Mouse (Mus musculus): ENCODE results near the gene Ehbp1. TPM values are rescaled to one million over a fixed set of nuclear protein-coding genes. Genes with fewer than 3 reads are reported as not detected.

Ehbp1 gene
- total RNA-seq (2014; rRNA removed) (33.4 and 48.2 TPM in 2 replicates), polyA plus RNA-seq (2015; fragmentation: Nextera tagmentation; extraction: Ambion mirVana) (14.1 and 15.4 TPM in 2 replicates)

DNA sequence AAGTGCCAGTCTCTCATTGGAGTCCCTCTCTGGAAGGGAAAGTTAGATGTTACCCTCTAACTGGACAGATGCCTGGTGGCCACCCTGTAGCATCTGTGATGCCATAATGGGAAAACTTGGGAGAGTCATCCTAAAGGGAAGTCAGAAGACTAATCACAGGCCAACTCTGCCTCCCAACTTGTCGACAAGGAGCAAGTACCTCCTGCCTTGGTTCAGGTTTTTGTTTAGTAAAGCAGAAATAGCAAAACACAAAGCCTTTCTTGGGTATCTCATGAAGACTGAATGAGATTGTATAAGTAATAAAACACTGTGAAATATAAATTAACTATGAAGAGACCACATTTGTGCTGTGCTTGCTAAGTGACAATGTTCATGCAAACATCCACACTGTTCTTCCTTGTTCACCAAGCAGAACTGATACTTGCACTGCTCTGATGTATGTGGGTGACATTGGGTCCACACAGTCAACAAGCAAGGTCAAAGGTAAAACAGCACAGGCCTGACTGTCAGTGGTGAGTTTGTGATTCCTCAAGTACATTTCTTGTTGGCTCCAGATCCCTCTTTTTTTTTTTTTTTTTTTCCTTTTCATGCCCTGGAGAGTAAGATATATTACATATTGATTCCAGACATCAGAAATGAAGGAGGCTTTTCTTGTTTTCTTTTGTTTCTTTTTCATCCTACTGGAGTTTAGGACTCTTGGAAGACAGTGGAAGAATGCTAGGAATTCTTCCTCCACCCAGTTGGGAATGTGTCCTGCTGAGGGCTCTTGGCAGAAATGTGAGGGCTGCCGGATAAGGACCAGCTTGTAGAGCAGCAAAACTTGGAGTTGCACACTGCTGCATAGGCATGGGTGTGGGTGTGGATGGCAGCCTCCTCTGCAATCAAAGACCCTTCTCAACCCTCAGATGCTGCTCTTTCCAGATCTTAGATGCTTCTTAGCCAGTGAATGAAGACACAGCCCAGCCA is at the start of gene Ehbp1:
Ehbp1 (minus strand) TSS at position 51 of the 966 bp plus-strand sequence.
- no peak for TF ChIP-seq CTCF (IDR thresholded peaks at IDR 0.05)
- WGBS, result 69% methylated on average over 2 of the region's 2 CpGs
- H3K9me3 ChIP-seq (ENCODE audit: low read length), result no peaks in the 10 kb centered on the region
- ATAC-seq (ENCODE audit: low FRiP score) (no peak), DNase-seq (ENCODE audit: low spot score) (no peak)
- H3K9ac ChIP-seq (replicated peaks; ENCODE audit: low read length, poor library complexity, severe bottlenecking), result no peak within 1 kb of the TSS
- no peak within 1 kb of the TSS for H3K4me2 ChIP-seq (ENCODE audit: low read depth, low read length, poor library complexity, severe bottlenecking)
- H3K4me3 ChIP-seq (ENCODE audit: low read depth, low read length), result no peak within 1 kb of the TSS
- H3K36me3 ChIP-seq (ENCODE audit: insufficient read depth, low read length), result no peaks in the 10 kb centered on the region
- H3K4me1 ChIP-seq (ENCODE audit: insufficient read depth, low read length), result no peaks in the 10 kb centered on the region
- H3K27me3 ChIP-seq (ENCODE audit: insufficient read depth, low read length), result no peaks in the 10 kb centered on the region
- no peak within 1 kb of the TSS for H3K27ac ChIP-seq (ENCODE audit: low read depth, low read length)

DNA sequence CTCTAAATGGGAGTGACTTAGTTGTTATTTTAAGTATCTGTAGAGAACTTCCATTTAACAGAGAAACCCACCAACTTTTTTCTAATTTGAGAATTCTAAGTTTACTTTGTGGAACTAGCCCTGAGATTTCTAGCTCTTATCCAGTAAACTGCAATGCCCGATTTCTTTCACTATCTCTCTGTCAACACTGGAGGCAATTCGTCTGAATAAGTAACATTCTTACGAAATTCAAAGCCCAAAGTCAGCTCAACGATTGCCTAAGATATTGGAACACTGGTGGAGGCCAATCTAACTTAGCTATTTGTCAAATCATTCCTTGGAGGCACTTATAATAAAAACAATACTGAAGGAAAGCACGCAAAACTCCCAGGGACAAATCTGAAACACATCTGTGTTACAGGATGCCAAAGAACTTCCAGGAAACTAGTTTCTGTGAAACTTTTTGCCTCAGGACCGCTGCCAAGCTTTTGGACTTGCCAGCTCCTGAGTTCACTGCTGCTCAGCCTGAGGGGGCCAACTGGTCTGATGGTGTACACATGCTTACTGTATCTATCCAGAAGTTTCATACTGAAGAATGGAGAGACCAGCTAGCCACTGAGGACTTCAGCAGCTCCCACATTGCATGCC is 45.5 kb upstream of the Ehbp1 start:
- Histone ChIP-seq H3K27ac (ENCODE audit: low read depth, low read length) (no peak overlapping the region), H3K36me3 (ENCODE audit: insufficient read depth, low read length) (no peaks in the 10 kb centered on the region), H3K27me3 (ENCODE audit: insufficient read depth, low read length) (no peaks in the 10 kb centered on the region), H3K9ac (replicated peaks; ENCODE audit: low read length, poor library complexity, severe bottlenecking) (no peak overlapping the region), H3K4me1 (ENCODE audit: insufficient read depth, low read length) (no peaks in the 10 kb centered on the region), H3K4me3 (ENCODE audit: low read depth, low read length) (no peak overlapping the region), H3K9me3 (ENCODE audit: low read length) (no peaks in the 10 kb centered on the region), H3K4me2 (ENCODE audit: low read depth, low read length, poor library complexity, severe bottlenecking) (no peak overlapping the region)
- WGBS, result 88% methylated on average over 6 of the region's 6 CpGs
- ATAC-seq (ENCODE audit: low FRiP score) (no peak), DNase-seq (ENCODE audit: low spot score) (no peak)
- TF ChIP-seq CTCF (IDR thresholded peaks at IDR 0.05), result no peak

DNA sequence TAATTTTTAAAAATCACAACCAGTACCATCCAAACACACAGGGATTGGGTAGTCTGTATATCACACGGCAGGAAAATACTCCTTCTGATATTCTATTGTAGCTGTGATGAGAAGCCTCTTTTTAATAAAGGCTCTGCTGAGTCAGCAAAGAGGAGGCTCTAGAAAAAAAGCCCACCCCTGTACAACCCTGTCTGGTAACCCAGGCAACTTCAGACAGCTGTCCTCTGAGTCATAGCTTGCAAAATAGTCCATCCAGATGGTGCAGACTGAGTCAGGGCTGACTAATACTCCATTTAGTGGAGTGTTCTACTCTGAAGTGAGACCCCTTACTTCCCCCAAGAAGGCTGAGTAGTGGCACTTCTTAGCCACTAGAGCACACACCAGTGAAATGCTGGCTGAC is 41.4 kb upstream of the Ehbp1 start:
- H3K27me3 ChIP-seq (ENCODE audit: insufficient read depth, low read length), result no peaks in the 10 kb centered on the region
- no peak overlapping the region for H3K4me2 ChIP-seq (ENCODE audit: low read depth, low read length, poor library complexity, severe bottlenecking)
- H3K4me1 ChIP-seq (ENCODE audit: insufficient read depth, low read length), result no peaks in the 10 kb centered on the region
- WGBS, result 93% methylated on average over 1 of the region's 1 CpGs
- ATAC-seq (ENCODE audit: low FRiP score) (no peak), DNase-seq (ENCODE audit: low spot score) (no peak)
- no peaks in the 10 kb centered on the region for H3K9me3 ChIP-seq (ENCODE audit: low read length)
- H3K27ac ChIP-seq (ENCODE audit: low read depth, low read length), result no peak overlapping the region
- H3K4me3 ChIP-seq (ENCODE audit: low read depth, low read length), result no peak overlapping the region
- TF ChIP-seq CTCF (IDR thresholded peaks at IDR 0.05), result no peak
- no peak overlapping the region for H3K9ac ChIP-seq (replicated peaks; ENCODE audit: low read length, poor library complexity, severe bottlenecking)
- no peaks in the 10 kb centered on the region for H3K36me3 ChIP-seq (ENCODE audit: insufficient read depth, low read length)

- no peak for TF ChIP-seq CTCF (IDR thresholded peaks at IDR 0.05)
- Histone ChIP-seq H3K27ac (ENCODE audit: low read depth, low read length) (no peak overlapping the region), H3K27me3 (ENCODE audit: insufficient read depth, low read length) (no peaks in the 10 kb centered on the region), H3K9me3 (ENCODE audit: low read length) (no peaks in the 10 kb centered on the region), H3K36me3 (ENCODE audit: insufficient read depth, low read length) (no peaks in the 10 kb centered on the region), H3K4me2 (ENCODE audit: low read depth, low read length, poor library complexity, severe bottlenecking) (no peak overlapping the region), H3K4me3 (ENCODE audit: low read depth, low read length) (no peak overlapping the region), H3K4me1 (ENCODE audit: insufficient read depth, low read length) (no peaks in the 10 kb centered on the region), H3K9ac (replicated peaks; ENCODE audit: low read length, poor library complexity, severe bottlenecking) (no peak overlapping the region)
- 53% methylated on average over 2 of the region's 2 CpGs for WGBS
- 0 out of 2 replicates have a peak, but pooled peaks have one; percentile 5 for ATAC-seq (ENCODE audit: low FRiP score)
- no peak for DNase-seq (ENCODE audit: low spot score)
Measured at GRCm38 (mm10) chr11:22374811-22375210, 32.7 kb upstream of the Ehbp1 start.

DNA sequence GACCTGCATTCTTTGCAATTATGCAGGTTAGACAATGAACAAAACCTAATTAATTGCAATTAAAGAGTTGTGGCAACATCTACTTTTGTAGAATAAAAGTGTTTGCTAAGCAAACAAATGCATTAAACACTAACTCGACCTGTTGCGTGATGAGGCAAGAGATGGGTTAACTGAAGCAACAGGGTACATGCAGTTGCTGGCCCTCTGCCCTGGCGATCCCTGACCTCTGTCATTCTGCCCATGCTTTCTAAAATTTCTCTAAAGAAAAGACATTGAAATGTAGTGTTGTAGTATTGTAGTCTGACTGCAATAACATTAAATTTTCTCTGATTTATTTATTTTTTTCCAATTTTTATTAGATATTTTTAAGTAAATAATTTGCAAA is 31.2 kb upstream of the Ehbp1 start:
- no peak overlapping the region for H3K4me3 ChIP-seq (ENCODE audit: low read depth, low read length)
- no peak for DNase-seq (ENCODE audit: low spot score)
- no peaks in the 10 kb centered on the region for H3K36me3 ChIP-seq (ENCODE audit: insufficient read depth, low read length)
- H3K4me1 ChIP-seq (ENCODE audit: insufficient read depth, low read length), result no peaks in the 10 kb centered on the region
- H3K27me3 ChIP-seq (ENCODE audit: insufficient read depth, low read length), result no peaks in the 10 kb centered on the region
- no peak overlapping the region for H3K27ac ChIP-seq (ENCODE audit: low read depth, low read length)
- 84% methylated on average over 3 of the region's 3 CpGs for WGBS
- TF ChIP-seq CTCF (IDR thresholded peaks at IDR 0.05), result no peak
- ATAC-seq (ENCODE audit: low FRiP score), result no peak
- H3K4me2 ChIP-seq (ENCODE audit: low read depth, low read length, poor library complexity, severe bottlenecking), result no peak overlapping the region
- H3K9me3 ChIP-seq (ENCODE audit: low read length), result no peaks in the 10 kb centered on the region
- H3K9ac ChIP-seq (replicated peaks; ENCODE audit: low read length, poor library complexity, severe bottlenecking), result no peak overlapping the region
